Mouse (Mus musculus) frontal cortex, postnatal 14 days (tissue): ENCODE measurements around the gene Fcnb.

Experiments
- DNase-seq, 2 experiments: peaks; one replicate each; pipeline ENCODE4 v3.0.0; 2022; ENCODE audit warnings: low spot score in 2 of 2

Fcnb gene

DNA sequence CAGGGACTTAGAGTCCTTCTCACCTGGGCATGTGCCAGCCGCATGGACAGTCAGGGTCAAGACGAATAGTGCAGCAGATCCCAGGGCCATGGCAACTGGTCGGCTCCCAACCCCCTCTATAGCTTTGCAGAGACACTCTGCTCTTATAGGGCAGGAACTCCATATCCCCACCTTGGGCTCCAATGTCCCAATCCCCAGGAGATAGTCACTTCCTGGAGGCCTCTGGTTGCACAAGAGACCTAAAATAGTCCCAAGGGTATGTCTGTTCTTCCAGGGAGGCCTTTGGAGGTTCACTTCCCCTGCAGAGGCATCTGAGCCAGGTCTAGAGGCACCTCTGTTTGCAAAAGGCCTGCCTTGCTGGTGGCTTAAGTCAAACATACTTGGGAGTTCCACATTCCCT, at the start of gene Fcnb:
TSS of gene Fcnb (minus strand) at position 118 of the 400 bp plus-strand sequence.
- DNase-seq = no peak

DNA sequence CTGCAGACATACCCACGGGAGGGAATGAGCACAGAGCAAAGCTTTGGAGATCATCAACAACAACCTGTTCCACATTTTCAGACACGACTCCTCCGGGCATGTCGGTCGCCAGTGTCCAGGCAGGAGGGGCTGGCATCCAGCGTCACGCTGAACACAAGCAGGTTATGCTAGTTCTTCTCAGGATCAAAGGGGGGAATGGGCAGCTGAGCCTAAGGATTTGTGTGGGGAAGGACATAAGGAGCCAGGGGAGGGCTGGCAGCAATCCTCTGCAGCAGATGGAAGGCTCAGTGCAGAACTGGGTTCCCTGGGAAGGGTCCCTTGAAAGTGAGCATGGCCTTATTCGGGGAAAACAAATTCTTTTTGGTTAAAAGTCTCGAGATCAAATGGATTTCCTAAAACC, 49.1 kb upstream of the Fcnb start:
- DNase-seq = no peak

DNA sequence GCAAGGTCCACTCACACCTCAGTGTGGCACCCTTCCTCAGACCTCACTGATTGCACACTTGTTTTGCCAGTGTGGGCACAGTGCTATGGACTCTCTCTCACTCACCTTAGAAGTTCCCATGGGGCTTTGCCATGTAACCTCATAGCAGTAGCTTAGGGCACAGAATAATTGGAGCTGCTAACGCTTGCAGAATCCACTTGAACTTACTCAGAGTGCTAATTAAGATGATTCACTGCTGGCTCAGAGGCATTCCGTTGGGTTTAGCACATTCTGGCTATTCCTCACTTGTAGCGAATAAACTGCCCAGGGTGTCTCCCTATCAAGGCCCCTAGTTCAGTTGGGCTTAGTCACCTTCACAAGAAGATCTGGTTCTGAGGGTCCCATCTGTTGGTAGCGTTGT, 47.4 kb upstream of the Fcnb start:
- no peak for DNase-seq

DNA sequence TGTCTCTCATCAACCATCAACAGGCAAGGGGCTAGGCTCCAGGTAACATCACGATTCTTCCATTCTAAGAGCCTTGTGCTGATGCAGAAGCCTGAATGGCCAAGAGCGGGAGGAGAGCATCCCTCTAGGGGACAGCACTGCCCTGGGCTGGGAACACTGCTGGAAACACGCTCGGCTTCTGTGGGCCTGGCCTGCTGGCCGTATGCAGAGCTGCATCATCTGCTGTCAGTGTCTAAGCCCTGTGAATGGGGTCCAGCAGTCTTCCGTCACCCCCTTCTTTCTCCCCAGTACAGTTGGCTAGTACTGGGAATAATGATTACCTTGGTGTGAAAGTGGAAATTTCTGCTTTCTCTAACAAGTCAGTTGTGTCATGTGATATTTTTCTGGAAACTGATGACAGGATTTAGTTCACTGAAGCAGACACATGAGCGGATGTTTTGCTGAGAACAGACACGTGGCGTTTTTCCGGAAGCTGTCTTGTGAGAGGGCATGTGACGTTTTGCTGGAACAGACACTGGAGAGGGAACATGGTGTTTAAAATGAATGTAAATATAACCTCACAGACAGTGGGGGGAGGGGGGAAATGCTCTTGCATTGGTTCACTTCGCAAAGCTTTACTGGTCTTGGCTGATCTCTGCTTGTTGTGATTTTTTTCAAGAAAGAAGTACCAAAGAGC, 42.2 kb upstream of the Fcnb start:
- no peak for DNase-seq

DNA sequence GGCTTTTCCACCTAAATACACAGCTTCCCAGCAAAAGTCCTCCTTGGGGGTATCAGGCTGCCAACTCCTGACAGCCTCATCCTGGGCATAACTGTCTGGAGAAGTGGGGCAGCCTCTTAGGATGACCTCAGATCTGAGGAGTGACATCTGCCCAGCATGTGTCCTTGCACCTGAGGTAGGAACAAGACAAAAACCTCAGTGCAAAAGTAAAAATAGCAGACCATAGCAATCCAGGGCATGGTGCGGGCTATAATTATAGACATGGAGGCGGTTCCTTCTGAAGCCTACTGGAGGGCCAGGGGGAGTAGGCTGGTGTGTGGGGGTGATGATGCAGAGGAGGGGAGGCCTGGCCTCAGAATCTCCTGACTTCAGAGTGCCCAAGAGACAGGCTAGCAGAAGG, 39.2 kb upstream of the Fcnb start:
- DNase-seq = no peak

DNA sequence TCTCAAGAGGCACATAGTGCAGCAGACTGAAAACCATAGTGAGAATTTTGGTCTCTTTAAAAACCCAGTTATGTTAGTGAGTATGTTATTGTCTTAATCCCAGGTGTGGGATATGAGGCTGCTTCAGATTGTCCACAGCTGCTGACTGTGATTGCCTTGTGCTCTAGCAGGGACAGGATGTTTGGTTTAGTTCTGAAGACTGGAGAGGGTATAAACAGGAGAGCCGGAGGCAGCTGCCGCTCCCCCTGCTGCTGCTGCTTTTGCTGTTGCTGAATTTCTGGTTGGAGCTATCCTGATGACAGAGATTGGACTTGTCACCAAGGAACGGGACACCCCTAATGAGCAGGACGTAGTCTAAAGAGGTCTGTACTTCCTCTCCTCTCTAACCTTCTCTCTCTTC, 36.6 kb upstream of the Fcnb start:
- no peak for DNase-seq

DNA sequence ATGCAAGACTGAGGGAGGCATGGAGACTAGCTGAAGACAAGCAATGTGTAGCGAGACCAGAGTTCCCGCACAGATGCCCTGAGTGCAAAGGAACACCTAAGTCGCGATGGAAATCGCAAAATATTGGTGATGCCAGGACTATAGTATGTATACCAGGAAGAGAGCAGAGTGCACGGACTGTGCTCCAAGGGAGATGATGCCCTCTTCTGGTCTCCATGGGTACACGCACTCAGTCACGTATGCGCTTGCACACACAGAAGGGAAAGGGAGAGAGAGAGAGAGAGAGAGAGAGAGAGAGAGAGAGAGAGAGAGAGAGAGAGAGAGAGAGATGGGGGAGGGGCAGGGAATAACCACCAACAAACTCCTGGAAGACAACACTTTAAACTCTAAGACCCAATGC, 35.7 kb upstream of the Fcnb start:
- no peak for DNase-seq

DNA sequence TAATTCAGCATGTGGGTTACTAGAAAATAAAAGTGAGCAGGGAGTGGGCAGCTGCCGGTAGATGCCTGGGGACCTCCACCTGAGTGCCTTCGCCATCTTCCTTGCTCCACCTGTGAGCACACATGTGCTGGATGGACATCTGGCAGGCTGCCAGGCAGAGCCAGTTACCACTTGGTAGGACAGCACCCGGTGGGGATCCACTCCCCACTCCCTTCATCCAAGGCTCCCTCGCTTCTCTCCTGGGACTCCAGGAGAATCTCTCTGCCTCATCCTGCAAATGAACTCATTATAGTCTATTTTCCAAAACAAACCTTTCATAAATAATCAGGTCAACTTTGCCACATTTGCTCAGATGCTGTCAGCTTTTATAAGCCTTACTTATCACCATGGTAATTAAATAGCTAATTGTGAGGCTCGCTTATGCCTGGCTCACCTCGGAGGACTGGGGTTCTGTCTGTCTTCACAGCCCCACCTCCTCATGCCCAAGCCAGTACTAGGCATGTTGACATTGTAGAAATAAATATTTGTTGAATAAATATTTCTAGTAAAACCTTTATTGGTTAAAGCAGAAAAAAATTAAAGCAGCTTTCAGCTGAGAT, 33.9 kb upstream of the Fcnb start:
- no peak for DNase-seq

DNA sequence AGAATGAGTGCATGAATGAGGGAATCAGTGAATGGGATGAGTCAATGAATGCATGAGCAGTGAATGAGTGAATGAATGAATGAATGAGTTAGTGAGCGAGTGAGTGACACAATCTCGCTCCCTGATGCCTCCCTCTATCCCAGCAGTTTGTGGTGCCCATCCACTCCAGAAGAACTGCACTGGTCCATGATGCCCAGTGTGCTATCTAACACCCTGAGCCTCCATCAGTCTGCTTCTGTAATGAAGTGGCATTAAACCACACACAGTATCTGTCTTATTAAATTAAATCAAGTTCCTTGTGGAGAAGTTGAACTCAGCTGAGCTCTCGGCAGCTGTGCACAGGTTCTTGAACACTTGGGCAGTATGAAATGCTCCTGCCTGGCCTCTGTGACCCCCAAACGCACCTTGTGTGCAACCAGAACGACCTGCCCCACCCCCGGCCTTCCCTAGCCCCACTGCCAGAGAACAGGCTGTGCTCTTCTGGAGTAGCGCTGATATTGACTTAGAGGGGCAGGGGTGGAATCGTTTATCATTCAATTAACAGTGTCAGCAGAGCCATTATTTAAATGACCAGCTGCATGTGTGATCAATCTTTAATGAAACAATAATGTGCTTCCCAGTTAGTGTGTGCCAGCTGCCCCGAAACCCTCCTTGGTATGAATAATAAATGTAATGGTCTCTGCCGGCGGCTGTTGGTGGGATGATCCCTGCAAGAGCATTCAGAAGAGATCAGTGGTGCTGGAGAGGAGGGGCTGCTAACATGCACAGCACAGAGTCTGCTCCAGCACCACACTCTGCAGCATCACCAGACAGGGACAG, 33.0 kb upstream of the Fcnb start:
- DNase-seq = no peak

DNA sequence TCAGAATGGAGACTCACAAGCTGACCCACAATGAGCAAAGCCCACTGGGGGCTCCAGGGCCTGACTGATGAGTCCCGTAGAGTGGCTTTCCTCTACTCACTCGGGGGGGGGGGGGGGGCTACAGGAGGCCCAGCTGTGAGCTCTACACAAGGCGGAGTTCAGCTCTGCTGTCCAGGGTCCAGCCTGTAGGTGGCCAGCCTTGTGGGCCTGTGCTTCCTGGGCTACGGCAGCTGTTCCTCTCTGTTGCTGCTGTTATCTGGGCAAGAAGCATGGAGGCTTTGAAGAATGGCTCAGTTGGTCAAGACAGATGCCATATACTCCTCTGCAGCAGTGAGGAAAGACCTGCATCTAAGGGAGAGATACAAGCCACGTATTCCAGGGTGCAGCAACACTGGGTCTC, 24.1 kb upstream of the Fcnb start:
- DNase-seq = no peak

DNA sequence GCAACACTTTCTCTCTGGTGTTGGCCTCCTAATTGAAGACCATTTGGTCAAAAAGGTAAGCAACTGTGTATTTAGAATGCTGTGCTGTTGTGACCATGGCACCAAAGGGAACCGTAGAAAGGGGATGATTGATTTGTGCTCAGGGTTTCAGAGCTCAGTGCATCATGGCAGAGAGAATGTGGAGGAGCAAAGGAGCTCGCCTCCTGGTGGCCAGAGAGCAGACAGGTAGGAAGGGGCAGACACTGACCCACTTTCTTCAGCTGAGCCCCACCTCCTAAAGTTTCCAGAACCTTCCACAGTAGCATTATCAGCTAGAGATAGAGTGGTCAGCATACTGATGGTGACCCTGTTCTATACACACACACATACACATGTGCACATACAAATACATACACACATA, 21.3 kb upstream of the Fcnb start:
- DNase-seq = no peak

DNA sequence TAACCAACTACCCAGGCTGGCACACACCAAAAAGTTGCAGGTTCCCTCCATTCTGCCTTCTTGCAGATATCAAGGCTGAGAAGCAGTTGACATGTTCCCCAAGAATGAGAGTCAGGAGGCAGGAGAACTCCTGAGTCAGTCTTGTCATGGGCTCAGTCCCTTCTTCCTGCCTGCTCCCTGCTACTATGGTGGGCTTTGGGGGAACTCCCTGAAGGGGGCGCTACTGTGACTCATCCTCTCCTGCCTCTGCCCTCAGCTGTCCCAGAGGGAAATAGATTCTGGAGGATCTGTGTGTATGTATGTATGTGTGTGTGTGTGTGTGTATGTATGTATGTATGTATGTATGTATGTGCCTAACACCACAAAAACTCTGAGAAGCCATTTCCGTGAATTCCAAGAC, 19.0 kb upstream of the Fcnb start:
- no peak for DNase-seq

DNA sequence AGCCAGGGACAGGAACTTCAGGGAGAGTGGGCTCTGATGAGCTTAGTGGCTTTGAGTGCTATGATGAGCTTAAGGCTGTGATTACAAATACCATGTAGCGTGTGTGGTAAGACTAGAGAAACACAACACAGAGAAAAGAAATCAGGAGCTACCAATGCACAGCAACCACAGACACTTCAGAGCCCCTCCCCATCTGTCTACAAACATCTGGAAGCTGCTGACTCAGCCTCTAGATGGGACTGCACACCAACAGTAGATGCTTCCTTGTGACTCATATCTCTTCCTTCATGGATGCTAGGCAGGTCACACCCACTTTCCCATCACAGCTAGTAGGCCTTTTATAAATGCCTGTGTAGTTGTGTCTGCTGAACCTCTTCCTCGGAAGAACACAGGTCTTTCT, 17.2 kb upstream of the Fcnb start:
- no peak for DNase-seq

DNA sequence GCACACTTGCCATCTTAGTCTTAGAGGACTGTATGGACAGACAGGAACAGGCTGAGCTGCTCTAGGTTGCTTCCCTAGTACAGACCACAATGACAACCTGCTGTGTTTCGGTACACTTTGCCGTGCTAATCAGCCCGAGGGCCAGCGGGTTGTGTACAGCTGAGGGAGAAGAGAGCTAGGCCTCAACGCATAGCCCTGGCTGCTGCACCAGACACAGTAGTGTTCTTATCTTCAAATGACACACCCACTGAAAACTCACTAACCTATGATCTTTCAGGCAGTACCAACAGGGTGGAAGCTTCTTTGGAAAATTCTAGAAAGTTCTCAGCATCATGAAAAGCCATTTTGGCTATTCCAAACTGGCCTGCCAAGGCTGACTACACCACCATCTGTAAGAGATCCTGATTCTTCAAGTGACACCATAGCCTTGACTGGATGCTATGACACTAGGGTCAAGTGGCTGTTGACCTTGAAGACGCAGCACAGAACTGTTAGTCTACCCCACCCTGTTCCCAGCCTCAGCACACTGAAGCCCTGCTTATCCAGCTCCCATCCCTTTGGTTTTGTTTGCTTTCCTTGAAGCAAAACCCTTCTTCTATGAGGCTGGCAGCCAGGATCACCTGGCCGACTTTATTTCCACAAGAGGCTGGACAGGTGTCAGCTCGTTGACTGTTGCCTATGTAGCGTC, 16.3 kb upstream of the Fcnb start:
- DNase-seq = no peak

DNA sequence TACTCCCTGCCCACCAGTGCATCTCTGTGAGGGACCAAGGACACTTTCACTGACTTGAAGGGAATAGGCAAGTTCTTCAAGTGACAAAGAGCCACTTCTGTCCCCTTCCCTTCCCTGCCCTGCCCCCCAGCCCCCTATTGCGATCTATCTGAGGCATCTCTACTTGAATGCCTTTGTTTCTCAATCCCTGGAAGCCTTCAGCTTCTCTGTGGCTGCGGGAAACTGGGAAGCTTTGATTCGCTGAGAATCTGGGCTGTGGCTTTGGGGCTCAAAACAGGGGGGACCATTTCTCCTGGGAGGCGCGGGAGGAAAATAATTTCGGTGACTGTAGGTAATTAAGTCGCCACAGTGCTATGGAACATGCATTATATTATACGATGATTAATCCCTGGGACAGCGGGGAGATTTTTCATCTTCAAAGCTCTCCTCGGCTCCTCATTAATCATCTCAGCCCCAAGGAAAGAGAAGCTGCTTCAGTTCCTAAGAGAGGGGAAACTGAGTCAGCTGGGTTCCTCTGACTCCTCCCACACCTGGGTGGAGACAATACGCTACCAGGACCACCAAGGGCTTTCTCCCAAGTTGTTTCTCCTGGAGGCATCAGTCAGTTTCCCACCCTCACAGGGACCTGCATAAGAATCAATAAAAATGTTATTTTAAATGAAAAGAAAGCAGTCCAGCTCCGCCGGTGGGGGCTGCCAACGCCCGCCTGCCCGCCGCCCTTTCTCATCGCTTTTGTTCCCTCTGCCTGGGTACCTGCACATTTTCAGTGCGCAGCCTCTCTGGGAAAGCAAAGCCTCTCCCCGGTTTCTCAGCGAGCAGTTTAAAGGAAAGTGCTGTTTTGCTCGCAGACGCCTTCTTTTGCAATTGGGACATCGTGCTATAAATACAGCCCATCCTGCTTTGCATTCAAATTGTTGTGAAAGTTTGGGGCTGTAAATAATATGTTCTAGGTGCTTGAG, 14.1 kb upstream of the Fcnb start:
- peak in 1 of 2 experiments; percentile 29 for DNase-seq

DNA sequence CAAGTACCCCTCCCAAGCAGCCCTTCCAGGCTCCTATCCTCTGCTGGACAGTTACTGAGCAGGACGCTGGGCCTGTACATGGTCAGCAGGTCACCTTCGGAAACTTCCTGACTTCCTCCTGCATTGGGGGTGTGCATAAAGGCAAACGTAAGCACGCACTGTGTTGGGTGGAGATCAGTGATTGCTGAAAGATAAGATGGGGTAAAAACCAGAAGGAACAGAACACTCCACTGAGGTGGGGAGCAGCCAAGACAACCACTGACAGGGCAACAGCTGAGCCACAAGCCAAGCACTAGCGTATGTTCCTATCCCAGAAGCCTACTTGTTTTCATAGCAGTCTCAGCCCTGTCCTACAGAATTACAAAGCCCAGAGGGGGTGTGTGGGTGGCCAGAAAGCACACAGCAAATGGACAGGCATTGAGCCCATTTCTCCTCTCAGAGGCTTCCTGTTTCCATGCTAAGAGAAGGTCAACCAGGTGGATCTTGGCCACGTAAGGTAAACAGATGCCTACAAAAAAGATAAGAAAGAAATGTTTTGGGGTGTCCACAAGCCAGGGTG, 12.1 kb upstream of the Fcnb start:
- DNase-seq = no peak

DNA sequence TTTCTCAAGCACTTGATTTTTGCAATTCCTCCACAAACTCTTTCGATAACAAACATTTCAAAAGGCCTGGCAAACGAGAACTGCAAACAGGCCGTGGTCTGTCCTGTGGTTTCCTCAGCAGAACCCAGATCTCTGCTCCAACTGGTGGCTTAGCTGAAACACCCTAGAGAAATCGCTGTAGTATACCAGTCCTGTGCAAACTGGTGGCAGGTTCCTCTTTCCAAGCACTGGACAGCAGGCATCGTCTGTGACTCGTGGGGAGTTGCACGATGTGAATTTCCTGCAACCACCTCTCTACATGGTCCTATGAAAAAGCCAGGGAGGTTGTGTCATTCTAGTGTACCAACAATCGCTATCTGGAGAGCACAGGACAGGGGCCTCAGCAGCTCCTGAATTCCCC, 7.4 kb upstream of the Fcnb start:
- DNase-seq = no peak

DNA sequence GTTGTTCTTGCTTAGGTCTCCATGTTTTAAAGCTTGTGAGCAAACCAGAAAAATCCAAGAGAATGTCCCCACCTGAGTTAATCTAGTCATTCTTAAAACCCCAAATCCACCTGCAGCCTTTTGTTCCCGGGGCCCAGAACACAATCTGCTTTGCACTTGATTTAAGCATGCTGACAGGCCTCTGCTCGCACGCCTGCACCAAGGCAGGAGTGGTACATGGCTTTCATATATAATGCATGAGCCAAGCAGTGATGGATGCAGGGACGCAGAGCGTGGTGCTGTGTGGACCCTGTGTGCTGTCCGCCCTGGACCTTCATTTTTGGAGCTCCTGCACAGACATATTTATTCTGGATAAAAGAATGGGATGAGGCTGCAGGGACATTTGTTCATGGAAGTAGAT, 6.4 kb upstream of the Fcnb start:
- no peak for DNase-seq

DNA sequence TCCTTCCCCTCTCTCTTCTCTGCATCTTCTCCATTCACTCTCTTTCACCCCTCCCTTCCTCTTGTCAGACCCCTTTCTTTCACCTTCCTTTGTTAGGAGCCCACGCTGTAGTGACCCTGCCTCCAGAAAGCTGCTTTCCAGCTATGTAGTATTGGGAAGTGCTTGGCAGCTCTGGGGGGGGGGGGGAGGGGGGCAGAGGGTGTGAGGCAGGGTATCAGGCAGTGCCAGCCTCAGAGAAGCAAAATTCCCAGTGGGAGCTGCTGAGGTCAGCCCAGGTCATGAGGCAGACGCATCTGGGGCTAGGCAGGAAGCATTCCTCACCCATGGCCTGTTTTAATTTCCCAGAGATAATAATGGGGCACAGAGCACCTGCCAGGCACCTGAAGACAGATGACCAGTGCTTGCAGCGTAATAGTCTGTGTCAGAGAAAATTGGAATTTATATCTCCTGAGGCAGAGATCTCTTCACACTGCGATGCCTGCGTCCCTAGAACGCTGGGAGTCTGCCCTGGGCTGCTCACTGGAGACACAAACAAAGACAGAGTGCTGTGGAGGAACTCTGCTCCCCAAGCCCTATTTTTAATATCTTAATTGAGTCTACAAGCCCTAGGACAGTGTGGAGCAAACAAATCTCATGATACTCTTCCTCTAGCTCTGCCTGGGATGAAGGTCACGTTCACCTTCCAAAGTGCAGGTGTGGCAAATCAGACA, 5.8 kb upstream of the Fcnb start:
- no peak for DNase-seq

DNA sequence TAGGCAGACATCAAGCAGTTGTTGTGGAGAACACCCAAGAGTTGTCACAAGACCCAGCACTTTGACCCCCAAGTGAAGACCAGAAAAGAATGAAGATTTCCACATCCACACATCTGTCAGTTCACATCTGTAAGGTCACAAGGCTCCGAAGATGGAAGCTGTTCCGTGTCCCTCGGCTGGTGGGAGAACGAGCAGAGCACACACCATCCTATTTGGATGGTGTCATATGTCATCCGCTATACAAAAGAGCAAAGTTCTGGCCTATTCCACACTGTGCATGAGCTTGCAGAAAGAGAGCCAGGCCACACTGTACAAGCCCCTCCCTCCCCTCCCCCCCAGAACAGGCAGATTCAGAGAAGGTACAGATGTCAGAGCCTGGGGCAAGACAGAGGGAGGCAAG, 4.4 kb upstream of the Fcnb start:
- DNase-seq = no peak
